Mouse (Mus musculus): ENCODE measurements around the gene Itgb3.

The Itgb3 gene

GRCm38 (mm10) chr11:104581446-104582307 lies 26.1 kb upstream of the Itgb3 start:
- ATAC-seq (ENCODE audit: insufficient number of reproducible peaks, low FRiP score, low TSS enrichment) = no peak

DNA sequence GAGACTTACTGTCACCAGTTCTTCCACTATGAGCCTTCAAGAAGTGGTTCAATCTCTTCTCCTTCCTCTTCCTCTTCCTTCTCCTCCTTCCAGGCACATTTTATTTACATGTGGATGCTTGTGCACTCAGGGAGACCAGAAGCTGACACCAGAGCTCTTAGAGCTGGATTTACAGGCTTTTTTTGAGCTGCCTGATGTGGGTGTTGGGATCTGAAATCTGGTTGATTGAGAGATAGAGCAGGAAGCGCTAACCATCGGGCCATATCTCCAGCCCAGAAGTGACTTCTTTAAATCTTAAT lies 25.5 kb upstream of the Itgb3 start:
- no peak for ATAC-seq (ENCODE audit: insufficient number of reproducible peaks, low FRiP score, low TSS enrichment)

DNA sequence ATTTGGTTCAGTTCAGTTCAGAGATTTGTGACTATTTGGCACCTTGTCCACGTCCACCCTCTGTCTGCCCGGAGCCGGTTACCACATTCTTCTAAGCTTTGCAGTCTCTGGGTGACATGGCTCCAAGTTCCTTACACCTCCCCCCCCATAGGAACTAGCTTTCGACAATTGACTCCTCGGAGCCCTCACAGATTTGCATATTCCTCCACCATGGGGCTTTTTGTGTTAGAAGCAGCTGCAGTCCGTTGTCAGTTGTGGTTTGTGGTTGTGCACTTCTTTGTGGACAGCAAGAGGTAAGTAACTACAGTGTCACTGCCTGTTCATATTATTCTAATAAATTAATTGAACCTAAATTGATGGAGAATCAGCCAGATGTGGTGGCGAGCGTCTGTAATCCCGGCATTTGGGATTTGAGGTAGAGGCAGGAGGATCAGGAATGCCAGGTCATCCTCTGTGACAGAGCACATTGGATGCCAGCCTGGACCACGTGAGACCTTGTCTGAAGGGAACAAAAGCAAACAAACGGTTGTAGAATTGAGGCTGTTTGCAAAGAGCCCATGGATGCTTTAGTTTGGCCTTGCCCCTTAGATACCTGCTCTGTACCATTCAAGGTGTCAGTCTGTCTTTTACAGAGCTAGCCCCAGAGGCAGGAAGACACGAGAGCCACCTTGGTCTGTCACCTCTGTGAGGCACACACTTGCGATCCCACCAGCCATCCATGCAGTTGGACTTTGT lies 25.0 kb upstream of the Itgb3 start:
- ATAC-seq (ENCODE audit: insufficient number of reproducible peaks, low FRiP score, low TSS enrichment) = no peak

DNA sequence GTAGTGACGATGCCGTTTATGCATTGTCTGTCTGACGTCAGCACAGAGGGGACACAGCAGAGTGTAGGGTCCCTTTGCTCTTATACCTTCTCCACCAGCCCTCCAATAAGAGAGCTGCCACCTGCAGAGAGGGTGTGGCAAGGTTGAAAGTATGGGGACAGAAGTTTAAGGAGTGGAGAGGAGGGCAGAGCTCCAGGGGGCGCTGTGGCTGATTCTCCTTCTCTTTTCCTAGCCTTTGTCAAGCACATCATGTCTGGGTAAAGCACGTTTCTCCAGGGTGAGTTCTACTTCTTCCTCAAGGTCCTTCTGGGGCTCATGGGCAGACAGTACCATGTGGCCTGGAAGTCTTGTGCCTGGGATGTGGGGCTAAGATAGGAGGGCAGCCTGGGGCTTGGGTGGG lies 22.3 kb upstream of the Itgb3 start:
- no peak for ATAC-seq (ENCODE audit: insufficient number of reproducible peaks, low FRiP score, low TSS enrichment)

- no peak for ATAC-seq (ENCODE audit: insufficient number of reproducible peaks, low FRiP score, low TSS enrichment)
These were observed 19.9 kb upstream of the Itgb3 start for GRCm38 (mm10) chr11:104587904-104588303.

- no peak for ATAC-seq (ENCODE audit: insufficient number of reproducible peaks, low FRiP score, low TSS enrichment)
These were observed 19.3 kb upstream of the Itgb3 start for GRCm38 (mm10) chr11:104588513-104588912.

- ATAC-seq (ENCODE audit: insufficient number of reproducible peaks, low FRiP score, low TSS enrichment) = no peak
These were observed 18.2 kb upstream of the Itgb3 start for GRCm38 (mm10) chr11:104589570-104589969.

GRCm38 (mm10) chr11:104590148-104590547 lies 17.7 kb upstream of the Itgb3 start:
- ATAC-seq (ENCODE audit: insufficient number of reproducible peaks, low FRiP score, low TSS enrichment) = peak; percentile 85

- ATAC-seq (ENCODE audit: insufficient number of reproducible peaks, low FRiP score, low TSS enrichment) = no peak
These were observed 15.5 kb upstream of the Itgb3 start for GRCm38 (mm10) chr11:104592066-104592835.

DNA sequence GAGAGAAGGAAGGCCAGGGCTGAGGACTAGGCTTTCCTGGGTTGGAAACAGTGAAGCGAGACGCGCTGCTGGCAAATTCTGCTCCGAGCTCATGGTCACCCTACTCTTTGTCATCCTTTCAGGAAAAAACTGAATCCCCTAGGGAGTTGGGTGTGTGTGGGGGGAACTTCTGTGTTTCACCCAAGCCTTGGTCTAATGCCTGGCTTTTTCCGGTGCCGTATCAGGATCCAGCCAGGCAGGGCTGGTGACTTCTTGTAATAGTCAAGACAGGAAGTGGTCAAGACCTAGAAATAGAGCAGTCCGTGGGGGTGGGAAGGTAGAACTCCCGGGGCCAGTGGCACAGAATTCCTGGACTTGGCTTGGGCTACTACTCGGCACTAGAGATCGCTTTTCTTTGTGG lies 11.4 kb upstream of the Itgb3 start:
- ATAC-seq (ENCODE audit: insufficient number of reproducible peaks, low FRiP score, low TSS enrichment) = no peak

GRCm38 (mm10) chr11:104599265-104599945 lies 8.4 kb upstream of the Itgb3 start:
- ATAC-seq (ENCODE audit: insufficient number of reproducible peaks, low FRiP score, low TSS enrichment) = no peak

DNA sequence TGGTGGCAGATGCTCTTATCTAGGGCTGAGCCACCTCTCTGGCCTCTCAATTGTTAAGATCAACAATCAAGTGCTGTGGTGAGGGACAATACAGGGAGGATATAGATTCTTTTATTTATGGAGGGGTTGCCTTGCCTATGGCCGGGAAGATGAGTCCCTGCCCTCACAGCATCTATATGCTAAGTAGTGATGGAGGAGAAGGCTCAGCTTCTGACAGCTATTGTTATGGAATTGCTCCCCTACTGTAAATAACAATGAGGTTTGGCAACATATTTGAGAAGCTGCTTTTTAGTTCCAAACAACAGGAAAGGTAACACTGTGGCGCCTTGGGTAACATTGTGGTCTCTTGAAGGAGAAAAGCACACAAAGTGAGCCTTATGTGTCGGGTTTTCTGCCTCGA lies 7.1 kb upstream of the Itgb3 start:
- no peak for ATAC-seq (ENCODE audit: insufficient number of reproducible peaks, low FRiP score, low TSS enrichment)

DNA sequence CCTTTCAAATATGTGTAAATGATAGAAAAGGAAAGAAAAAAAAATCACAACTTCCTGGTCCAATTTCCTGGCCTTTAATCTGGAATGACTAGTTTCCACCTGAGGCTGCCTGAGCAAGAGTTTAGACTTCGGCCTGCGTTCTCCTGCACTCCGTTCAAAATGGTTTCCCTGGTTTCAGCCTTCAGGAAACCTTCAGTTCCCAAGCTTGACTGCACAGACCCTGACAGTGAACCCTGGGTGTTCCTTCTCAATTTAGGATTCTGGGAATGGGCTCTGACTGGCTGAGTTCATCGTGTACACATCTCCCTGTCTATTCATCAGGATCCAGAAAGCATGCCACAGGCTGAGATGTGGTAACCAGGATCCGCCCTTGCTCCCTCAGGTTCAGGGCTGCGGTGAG lies 3.6 kb upstream of the Itgb3 start:
- ATAC-seq (ENCODE audit: insufficient number of reproducible peaks, low FRiP score, low TSS enrichment) = no peak

DNA sequence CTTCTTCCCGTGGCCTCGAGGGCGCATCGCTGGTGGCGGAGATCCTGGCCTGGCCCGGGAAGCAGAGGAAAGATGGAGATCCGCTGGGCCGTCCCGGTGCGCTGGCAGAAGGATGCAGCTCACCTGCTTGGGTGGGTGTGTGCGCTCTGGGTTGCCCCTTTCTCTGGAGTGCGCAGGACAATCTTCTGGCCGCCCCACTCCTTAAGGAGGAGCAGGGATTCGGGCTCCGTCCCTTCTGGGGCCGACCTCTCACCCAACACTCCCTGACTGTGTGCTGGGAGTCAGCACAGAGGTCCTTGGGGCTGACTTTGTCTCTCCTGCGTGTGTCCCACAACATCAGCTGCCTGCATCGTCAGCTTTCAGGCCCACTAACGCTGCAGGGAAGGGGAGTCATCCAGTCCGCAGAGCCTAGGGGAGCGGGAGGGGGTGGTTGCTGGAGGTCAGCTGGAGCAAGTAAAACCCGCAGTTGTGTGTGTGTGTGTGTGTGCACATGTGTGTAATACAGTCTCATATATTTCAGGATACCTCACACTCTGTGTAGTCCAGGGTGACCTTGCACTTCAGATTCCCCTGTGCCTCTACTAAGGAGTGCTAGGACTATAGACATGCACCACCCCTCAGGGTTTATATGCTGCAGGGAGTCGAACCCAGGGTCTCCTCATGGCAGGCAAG lies 585 bp downstream of the Itgb3 start:
- ATAC-seq (ENCODE audit: insufficient number of reproducible peaks, low FRiP score, low TSS enrichment) = no peak

DNA sequence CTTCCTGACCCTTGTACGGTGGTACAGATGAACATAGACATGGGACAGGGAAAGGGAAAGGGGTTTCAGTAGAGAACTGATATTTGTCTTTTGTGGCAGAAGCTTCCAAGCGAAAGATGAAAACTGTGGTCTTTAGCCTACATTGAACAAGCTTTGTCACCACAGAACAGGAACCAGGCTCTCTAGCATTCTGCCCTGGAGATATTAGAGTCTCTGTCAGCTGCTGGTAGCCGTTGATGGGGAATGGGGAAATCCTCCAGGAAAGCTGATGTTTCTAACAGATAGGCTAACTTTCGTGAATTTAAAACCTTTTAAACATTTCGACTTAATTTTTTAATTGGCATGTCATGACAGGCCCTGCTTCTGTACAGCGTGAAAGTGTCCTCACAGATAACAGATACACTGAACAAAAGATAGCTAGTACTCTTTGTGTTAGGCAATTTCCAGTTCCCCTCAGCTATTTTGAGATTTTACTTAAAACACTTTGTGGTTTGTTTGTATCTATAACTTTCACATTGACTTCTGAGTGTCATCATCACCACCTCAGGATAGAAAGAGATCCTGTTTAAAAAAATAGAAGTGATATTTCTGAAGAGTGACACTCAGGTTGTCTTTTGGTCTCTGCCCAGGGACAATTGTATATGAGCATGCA lies 1.4 kb downstream of the Itgb3 start:
- no peak for ATAC-seq (ENCODE audit: insufficient number of reproducible peaks, low FRiP score, low TSS enrichment)

DNA sequence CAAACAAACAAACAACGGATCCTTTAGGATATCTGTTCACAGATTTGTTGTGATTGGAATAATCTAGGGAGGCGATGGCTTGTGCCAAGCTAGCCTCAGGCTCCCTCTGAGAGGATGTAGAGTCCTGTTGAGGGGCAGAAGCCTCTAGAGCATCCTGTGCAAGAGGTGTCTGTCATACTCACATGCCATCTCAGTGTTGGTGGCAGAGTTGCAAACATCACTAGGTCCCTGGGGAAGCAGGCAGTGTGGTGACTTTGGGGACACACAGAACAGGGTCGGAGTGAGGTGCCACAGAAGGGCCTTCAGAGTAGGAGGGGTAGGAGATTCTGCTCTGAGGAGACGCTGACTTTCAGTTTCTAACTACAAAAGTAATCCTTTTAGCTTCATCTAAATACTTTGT lies 1.9 kb downstream of the Itgb3 start:
- ATAC-seq (ENCODE audit: insufficient number of reproducible peaks, low FRiP score, low TSS enrichment) = no peak

GRCm38 (mm10) chr11:104611579-104612151 lies 3.9 kb downstream of the Itgb3 start:
- ATAC-seq (ENCODE audit: insufficient number of reproducible peaks, low FRiP score, low TSS enrichment) = no peak

DNA sequence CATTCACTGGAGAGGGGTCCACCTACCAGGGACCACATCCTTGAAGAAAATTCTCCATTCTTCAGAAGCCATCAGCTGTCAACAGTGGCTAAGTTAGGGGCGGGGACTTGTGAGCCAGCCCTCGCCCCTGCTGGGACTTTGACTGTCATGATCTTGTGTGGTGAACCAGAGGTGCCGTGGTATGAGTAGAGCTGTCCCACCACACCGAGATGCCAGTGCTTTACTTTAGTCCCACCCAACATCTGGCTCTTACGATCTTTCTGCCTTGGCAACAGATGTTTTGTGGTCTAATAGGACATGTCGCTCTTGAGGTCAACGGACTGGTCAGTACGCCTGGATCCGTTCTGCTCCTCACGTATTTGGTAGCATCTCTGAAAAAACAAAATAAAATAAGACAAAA lies 5.8 kb downstream of the Itgb3 start:
- no peak for ATAC-seq (ENCODE audit: insufficient number of reproducible peaks, low FRiP score, low TSS enrichment)

DNA sequence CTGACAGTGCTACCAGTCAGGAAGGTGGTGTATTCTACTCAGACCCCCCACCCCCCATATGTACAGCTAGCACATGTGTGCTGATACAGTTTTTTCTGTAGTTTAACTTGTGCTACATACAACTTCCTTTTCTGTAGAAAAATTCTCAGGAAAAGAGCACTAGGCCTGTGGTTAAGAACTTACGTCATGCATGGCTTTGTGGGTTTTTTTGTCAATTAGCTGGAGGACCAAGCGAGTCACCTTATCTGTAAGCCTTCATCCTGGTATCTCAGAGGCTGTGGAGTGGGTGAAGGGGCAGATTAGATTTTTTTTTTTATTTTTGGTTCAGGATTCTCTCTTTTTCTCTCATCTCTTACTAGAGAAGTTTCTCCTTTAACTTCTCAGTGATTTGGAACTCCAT lies 6.3 kb downstream of the Itgb3 start:
- ATAC-seq (ENCODE audit: insufficient number of reproducible peaks, low FRiP score, low TSS enrichment) = no peak
